ENCODE assay signal across 8 mouse cellular contexts in the genomic region with DNA sequence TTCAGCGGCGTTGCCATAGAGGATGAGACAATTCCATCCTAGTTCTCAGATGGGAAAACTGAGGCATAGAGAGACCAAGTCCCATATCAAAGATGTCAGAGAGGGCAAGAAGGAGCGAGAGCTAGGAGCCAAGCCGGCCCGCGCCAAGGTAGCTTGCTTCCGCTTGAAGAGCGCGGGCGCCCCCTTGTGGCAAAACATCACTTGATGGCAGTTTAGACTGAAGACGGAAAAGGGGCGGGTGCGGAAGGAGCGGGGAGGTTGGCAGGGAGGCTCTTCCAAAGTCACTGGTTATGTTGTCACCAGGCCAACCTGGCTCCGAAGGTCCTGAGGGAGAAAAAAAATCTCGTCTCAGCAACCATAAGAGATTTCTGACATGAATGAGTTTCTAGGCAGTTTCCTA. TPM values are rescaled to one million over a fixed set of nuclear protein-coding genes. Genes with fewer than 3 reads are reported as not detected.
A peak's percentile ranks its signal among the peaks of the same experiment; 100 is the strongest.
DNase-seq lines count a peak whose midpoint lies in the region; ATAC-seq and TF ChIP-seq lines count a peak whose summit lies in the region.

No protein-coding gene starts in this region.

- WGBS in liver, embryonic 12.5 days (ENCODE audit: insufficient replicate concordance): 2% methylated on average over 16 of the region's 16 CpGs
- 2% methylated on average over 16 of the region's 16 CpGs for WGBS in kidney, adult 2 months
- 1% methylated on average over 16 of the region's 16 CpGs for WGBS in limb, embryonic 11.5 days

- peaks cover 60% of the 10 kb centered on the region for H3K27me3 ChIP-seq in liver, embryonic 12.5 days (replicated peaks)
- no peaks in the 10 kb centered on the region for H3K27me3 ChIP-seq in kidney, adult 2 months (replicated peaks; ENCODE audit: control insufficient read depth, insufficient read depth, low read length)
- H3K27me3 ChIP-seq in limb, embryonic 11.5 days (ENCODE audit: control insufficient read depth, insufficient read depth, low read length): no peaks in the 10 kb centered on the region
- H3K27me3 ChIP-seq in splenic B cell, adult 2 months (ENCODE audit: control insufficient read depth, insufficient read depth, low read length, poor library complexity, severe bottlenecking): no peaks in the 10 kb centered on the region; the same call in 1 of the 2 replicates

- H3K9me3 ChIP-seq in liver, embryonic 12.5 days (replicated peaks): no peaks in the 10 kb centered on the region
- H3K9me3 ChIP-seq in limb, embryonic 11.5 days (ENCODE audit: control insufficient read depth, low read length): no peaks in the 10 kb centered on the region

- H3K27ac ChIP-seq in liver, embryonic 12.5 days: no peak overlapping the region
- no peak overlapping the region for H3K27ac ChIP-seq in kidney, adult 2 months (ENCODE audit: insufficient read depth, low read depth, low read length)
- H3K27ac ChIP-seq in limb, embryonic 11.5 days (replicated peaks; ENCODE audit: low read depth, low read length): no peak overlapping the region

- H3K4me1 ChIP-seq in liver, embryonic 12.5 days: peaks cover 5% of the 10 kb centered on the region; the same call in 1 of the 2 replicates
- H3K4me1 ChIP-seq in kidney, adult 2 months (ENCODE audit: control insufficient read depth, insufficient read depth, low read length): no peaks in the 10 kb centered on the region
- H3K4me1 ChIP-seq in limb, embryonic 11.5 days (ENCODE audit: control insufficient read depth, insufficient read depth, low read length): peaks cover 2% of the 10 kb centered on the region; the same call in 1 of the 2 replicates

- H3K9ac ChIP-seq in liver, embryonic 12.5 days: no peak overlapping the region
- H3K9ac ChIP-seq in limb, embryonic 11.5 days (ENCODE audit: low read length): no peak overlapping the region

- peak; percentile 74 for TF ChIP-seq CTCF in kidney, adult 2 months (conservative IDR thresholded peaks at IDR 0.05; ENCODE audit: insufficient read depth, insufficient read length, low read depth, low read length)

- no peak for ATAC-seq in liver, embryonic 12.5 days
- ATAC-seq in common myeloid progenitor, adult 5-6 weeks (replicated peaks; ENCODE audit: low read depth, poor library complexity, severe bottlenecking): peak; percentile 91
- ATAC-seq in limb, embryonic 11.5 days (ENCODE audit: insufficient number of reproducible peaks, low FRiP score, low TSS enrichment, low read depth): no peak
- ATAC-seq in monocyte, adult 5-6 weeks (replicated peaks; ENCODE audit: insufficient number of reproducible peaks, low FRiP score, low TSS enrichment, poor library complexity, severe bottlenecking): peak; percentile 73

- no peak overlapping the region for H3K4me3 ChIP-seq in liver, embryonic 12.5 days
- H3K4me3 ChIP-seq in kidney, adult 2 months (ENCODE audit: insufficient read depth, low read depth, low read length): no peak overlapping the region
- H3K4me3 ChIP-seq in limb, embryonic 11.5 days (ENCODE audit: low read depth, low read length): no peak overlapping the region

- H3K36me3 ChIP-seq in liver, embryonic 12.5 days: no peaks in the 10 kb centered on the region
- H3K36me3 ChIP-seq in kidney, adult 2 months (ENCODE audit: control insufficient read depth, insufficient read depth, low read length): no peaks in the 10 kb centered on the region
- no peaks in the 10 kb centered on the region for H3K36me3 ChIP-seq in limb, embryonic 11.5 days (ENCODE audit: control insufficient read depth, insufficient read depth, low read length)
- H3K36me3 ChIP-seq in splenic B cell, adult 2 months (ENCODE audit: control insufficient read depth, insufficient read depth, low read length, poor library complexity, severe bottlenecking): no peaks in the 10 kb centered on the region

- H3K4me2 ChIP-seq in liver, embryonic 12.5 days: no peak overlapping the region
- no peak overlapping the region for H3K4me2 ChIP-seq in limb, embryonic 11.5 days (ENCODE audit: low read depth, severe bottlenecking)

- no peak for TF ChIP-seq POLR2A in kidney, adult 2 months (IDR thresholded peaks at IDR 0.05; ENCODE audit: low read depth, low read length)

- peak; percentile 89 for DNase-seq in liver
- DNase-seq in gastrocnemius, postnatal 10 days: peak; percentile 94
- peak; percentile 82 for DNase-seq in kidney, adult 2 months
- peak; percentile 98 for DNase-seq in limb, embryonic 11.5 days (ENCODE audit: low spot score)
- DNase-seq in splenic B cell, adult 2 months (ENCODE audit: low read depth, low spot score): peak; percentile 91

RNA-seq across cellular contexts. Expression of a gene that starts 27.7 kb away (rescaled TPM):
- polyA plus RNA-seq in liver, embryonic 12.5 days (2016; fragmentation: Nextera tagmentation; extraction: Ambion mirVana): 24.4 and 30.2 TPM in 2 replicates
- total RNA-seq in common myeloid progenitor, adult 5-6 weeks (2017): 24.2 and 30.3 TPM in 2 replicates
- total RNA-seq in gastrocnemius, postnatal 10 days (2021): 10 to 100 TPM; 14.1 to 20.8 TPM
- polyA plus RNA-seq in kidney, adult 2 months (2012; rRNA removed): 10.7 and 12.1 TPM in 2 replicates
- polyA plus RNA-seq in limb, embryonic 11.5 days (2014; fragmentation: Nextera tagmentation; extraction: Ambion mirVana): 22.5 and 24.2 TPM in 2 replicates
- total RNA-seq in monocyte, adult 5-6 weeks (2017): 15.9 to 22.4 TPM (median 22.2 TPM) in 3 replicates

Comparison
In these comparisons a context has a peak if more than half of its experiments do, and no peak if none do; other contexts are left out.
1. ATAC-seq: peak in common myeloid progenitor, adult 5-6 weeks (single experiment) and monocyte, adult 5-6 weeks (single experiment); none in liver, embryonic 12.5 days (single experiment) and limb, embryonic 11.5 days (single experiment).
2. Peak in every context shown above with its lines, with median percentiles within 50 percentile points of each other: DNase-seq.